Mouse (Mus musculus) layer of hippocampus, postnatal 36 days (tissue): ENCODE measurements around the gene Plekhg3. TPM values are rescaled to one million over a fixed set of nuclear protein-coding genes. Genes with fewer than 3 reads are reported as not detected.

Source experiments
- DNase-seq, 2 experiments: peaks; one replicate each; pipeline ENCODE4 v3.0.0; 2022
- total RNA-seq, 2 experiments: library from RNA; stranded (reverse); gene quantifications; 2 replicates each; pipeline ENCODE4 v1.2.3; 2021

Plekhg3 gene
- total RNA-seq, 2 experiments from 2014 or later: 22.9 to 23.2 TPM

DNA sequence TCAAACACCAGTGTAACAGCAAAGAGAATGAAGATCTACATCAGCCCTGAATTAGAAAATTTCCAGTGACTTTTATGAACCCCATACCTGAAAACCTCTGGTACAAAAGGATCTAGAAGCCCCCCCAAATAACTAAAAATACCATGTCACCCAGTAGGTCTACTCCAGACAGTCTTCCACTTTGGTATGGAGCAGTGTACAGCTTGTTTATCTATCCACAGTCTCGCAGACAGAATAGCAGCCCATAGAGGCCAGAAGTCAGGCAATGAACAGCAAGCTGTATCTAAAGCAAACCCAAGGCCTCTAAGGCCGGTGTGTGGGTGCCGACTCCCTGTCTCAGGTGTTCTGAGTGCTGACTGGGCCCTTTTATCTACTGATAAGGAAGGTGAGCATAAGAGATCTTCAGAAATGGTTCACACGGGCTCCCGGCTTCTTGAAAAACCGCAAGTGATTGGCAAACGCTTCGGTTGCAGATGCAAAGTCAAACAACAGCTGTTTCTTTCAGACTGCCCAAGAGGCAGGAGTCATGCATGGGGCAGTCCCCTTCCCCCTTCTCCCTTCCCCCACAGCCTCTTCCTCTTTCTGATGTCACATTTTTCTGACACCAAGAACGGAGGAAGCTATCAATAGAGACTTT is 3.3 kb upstream of the Plekhg3 start:
- no peak for DNase-seq

DNA sequence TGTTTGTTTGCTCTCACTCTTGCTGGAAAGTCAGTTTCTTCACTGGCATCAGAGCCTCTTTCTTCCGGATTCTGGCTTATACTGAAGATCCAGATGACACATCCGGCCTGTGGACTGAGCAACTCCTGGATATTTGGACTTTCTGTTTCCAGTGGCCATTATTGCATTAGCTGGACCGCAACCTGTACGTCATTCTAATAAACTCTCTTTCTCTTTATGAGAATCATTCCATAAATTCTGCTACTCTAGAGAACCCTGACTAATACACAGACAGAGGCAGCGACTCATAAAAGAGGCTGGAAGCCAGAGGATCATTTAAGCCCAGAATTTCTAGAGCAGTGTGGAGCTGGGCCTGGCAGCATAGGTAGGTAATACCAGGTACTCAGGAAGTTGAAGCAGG is 1.9 kb upstream of the Plekhg3 start:
- DNase-seq: no peak

DNA sequence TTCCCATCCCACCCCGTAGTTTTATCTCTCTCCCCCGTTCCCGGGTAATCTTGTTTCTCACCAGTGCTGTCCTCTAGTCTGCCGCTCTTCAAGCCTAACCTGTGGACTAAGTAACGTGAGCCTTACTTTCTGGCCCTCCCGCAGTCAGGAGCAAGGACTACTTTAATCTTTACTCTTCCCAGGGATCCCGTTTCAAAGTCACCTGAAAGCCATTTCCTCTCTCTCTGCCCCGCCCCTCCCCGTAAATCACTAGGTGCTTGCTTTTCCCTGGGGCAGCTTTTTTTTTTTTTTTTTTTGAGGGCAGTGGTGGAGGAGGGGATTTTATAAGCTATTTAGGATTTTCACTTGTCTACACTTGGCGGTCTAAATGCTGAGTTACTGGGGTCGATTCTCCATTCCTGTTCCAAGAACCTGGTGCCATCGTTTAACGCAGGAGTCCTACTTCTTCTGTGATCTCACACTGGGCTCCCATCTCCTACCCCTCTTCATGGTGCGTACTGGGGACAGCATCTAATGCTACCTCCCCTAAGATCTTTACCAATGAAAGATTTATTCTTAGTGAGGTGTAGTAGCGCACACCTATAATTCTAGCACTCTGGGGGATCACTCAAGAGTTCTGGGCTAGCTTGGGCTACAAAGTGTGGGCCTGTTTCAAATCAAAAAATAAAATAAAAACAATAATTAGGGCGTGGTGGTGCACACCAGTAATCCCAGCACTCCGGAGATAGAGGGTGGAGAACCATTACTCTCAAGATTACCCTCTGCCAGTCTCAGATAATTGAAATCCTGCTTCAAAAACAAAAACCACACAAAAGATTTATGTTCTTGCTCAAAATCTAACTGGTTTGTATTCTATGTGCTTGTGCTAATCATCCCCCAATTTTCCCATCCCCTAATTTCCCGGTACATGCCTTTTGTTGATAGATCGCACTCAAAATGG is 1.6 kb downstream of the Plekhg3 start:
- DNase-seq: no peak

DNA sequence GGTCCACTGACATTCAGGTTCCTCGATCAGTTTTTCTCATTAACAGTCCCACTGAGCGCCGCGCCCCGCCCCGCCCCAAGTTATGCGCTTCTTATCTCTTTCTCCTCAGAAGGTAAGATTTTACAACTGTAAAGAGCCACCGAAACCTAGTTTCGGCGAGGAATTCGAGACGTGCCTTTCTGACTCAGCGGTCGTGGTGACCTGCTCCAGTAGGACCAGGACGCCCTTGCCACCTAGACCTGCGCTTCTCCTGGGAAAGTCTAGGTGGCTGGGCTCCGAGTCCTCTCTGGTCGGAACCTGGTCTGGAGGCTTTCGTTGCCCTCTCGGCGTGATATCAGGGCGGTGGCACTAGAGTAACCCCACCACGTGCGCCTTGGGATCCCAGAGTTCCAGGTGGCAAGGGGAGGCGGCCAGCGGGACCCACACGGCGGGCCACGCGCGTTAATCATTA is 2.3 kb downstream of the Plekhg3 start:
- DNase-seq: no peak

DNA sequence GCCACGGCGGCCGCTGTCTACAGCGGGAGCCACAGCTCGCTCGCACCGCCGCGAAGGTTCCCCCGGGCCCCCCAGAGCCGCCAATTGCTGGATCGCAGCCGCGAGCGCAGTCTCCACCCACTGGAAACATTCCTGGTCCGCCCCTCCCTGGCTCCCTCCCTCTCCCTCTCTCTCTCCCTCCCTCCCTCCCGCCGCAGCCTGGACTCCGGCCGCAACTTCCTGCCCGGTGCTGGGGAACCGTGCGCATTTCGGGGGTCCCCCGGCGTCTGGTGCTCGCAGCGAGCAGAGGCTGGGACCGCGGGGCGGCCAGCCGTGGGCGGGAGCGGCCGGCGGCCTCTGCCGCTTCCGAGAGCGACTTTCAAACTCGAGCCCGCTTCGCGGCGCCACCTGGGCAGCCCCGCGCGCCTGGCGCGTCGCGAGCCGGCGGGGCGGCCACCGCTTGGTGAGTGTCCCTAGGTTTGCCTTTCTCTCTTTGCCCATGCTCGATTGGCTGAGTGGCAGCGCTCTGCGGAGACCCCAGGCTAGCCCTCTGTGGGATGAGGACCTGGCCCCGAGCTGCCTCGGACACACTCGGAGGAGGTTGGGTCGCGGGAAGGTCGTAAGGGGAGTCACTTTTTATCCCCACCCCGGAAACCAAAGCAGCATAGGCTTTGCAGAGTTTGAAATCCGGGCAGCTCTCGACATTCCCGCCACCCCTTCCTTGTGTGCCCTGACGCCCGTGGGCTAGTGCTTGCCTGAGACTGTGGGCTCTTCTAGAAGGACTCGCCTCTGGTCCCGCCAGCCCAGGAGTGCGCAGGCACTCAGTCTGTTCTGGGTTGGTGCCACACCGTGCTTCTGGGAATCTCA is 2.9 kb downstream of the Plekhg3 start:
- peak; percentile 58 for DNase-seq

DNA sequence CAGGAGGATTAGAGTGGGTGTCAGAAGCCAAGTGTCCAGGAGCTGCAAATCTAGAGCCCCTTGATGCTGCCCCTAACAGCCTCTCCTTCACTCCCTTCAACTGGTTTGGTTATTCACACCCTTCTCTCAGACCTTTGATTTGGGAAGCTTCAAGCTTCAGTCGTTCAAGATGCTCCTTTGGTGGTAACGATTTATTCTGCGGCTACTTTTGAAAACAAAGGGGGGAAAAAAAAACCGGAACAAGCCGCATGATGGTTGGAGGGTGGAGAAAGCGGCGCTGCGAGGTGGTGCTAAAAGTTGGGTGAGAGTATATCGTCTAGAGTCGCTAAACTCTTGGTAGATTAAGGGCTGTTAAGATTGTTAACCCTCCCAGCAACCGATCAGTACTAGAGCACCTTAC is 3.5 kb downstream of the Plekhg3 start:
- no peak for DNase-seq

DNA sequence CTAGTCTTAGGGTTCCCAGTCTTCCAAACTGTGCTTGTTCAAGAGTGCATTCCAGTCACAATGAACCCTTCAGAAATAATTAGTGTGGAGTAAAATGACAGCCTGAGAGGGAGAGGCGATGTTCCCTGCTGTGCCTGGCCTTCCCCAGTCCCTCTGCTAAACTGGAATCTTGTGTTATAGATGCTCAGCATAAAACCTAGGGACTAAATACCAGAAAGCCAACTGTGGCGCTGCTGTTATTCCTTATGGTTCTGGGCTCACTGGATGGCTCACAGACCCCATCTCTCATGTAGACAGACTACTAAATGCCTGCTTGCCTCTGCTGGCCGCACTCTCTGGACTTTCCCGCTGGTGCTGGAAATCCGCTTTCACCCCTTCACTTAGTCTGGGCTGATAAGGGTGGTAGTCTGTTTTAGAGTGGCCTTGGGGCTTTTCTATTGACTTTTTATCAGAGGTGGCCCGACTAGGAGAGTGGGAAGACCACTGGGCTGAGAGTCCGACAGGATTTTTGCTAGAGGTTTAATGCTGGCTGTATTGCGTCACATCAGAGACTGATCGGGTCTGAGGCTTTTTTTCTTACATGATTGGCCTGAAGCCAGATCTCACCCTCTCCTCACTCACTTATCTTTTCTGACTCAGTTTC is 4.1 kb downstream of the Plekhg3 start:
- no peak for DNase-seq

DNA sequence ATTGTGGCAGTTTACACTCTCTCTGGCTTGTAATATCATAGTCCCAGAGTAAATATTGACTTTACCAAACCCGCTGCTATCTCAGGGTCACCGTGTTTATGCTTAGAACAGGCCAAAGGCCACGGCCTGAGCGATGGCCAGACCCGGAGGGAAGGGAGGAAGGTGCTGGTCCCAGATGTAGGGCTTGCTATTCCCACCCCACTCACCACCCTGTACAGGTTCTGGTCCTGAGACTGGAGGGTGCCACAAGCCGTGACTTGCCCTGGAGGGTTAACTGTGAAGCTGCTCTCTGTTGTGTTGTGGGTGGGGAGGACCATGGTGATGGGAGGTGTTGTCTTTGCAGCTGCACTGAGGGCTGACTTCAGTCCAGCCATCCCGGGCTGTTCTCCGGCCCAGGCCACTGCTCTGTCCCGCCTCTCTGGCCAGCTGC is 4.8 kb downstream of the Plekhg3 start:
- peak in 1 of 2 experiments; percentile 30 for DNase-seq

DNA sequence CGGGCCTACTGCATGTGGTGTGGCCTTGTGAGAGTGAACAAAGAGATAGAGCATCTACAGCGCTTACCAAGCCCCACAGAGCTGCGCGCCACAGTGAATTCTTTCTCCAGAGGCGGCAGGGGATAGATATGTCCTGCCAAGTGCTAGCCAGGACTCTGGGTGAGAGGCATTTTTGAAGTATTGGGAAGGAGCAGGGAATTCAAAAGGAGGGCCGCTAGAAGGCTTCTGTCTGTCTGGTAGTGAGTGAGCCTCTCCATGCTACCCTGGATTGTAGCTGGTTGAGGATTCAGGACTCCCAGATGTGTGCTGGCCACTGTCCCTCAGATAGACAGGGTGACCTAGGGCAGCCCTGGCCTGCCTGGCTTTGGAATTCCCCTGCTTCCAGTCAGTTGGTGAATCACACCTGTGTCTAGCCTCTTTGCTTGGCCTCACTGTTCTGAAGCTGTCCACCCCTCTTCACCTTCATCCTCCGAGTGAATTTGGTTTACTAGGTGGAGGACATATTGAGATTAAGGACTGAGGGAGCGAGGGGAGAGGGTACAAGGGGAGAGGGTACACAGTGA is 6.0 kb downstream of the Plekhg3 start:
- DNase-seq: no peak

DNA sequence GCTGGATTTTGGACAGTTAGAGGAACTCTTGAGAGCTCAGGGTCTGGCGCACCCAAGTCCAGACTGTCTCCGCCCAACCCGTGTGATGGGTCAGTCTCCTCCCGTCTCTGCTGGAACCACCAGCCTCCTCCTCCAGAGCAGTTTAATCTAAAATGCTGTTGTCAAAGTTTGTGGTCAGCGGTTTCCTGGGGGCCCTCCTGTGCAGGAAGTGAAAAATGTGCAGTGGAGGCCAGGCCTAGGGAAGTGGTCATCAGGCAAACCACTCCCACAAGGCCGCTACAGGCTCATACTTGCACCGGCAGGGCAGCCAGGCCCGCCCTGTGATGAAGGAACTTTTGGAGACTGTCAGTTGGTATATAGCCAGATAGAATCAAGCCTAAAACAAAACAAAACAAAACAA is 6.7 kb downstream of the Plekhg3 start:
- no peak for DNase-seq

DNA sequence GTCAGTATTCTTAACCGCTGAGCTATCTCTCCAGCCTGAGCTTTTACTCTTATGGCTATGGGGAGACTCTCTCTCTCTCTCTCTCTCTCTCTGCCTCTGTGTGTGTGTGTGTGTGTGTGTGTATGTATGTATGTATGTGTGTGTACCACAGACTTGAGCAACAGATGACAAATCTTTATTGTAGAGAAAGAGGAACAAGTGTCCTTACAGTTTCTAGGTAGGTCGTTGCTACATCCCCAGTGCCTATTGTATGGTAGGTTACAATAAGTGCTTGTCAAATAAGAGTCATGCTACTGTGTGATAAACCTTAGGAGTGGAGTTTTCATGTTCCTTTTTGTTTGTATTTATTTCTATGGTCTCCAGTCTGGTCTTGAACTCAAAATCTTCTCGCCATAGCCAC is 9.5 kb downstream of the Plekhg3 start:
- no peak for DNase-seq

DNA sequence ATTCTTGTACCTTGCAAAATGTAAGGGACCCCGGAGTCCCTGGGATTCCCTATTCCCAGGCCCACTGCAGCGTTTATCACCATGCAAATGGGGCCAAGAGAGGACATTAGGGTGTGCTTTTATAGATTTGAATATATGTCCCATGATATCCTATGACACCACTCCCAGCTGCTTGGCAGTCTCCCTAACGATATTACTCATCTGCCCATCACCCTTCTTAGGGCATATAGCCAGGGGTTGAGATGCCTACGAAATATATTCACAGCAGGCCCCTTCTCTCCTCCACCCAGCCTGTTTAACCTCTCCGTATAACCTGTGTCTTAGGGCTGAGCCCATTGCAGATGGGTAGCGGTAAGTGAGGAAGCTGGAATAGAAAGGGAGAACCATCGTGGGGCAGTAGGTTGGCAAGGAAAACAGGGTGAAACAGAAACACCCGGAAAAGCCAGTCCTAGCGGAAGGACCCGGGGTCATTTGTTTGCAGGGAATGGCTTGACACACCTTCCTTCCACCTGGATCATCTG is 10.1 kb downstream of the Plekhg3 start:
- DNase-seq: no peak

DNA sequence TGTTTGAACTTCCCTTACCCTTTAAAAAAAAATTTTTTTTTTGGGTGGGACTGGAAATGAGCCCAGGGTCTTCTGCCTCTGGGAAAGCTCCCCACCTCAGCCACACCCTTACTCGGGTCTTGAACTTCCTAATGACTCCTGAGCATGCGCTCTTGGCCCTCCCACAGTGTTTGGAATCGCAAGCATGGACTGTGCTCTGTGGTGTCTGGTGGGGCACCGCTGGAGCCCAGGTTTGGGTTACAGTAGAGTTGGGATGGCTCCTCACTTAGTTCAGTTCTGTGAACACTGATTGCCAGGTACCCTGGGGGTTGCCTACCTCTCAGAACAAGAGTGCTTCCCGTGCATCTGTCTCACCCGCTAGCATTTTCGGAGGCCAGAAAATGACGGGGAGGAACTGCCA is 10.8 kb downstream of the Plekhg3 start:
- DNase-seq: no peak

DNA sequence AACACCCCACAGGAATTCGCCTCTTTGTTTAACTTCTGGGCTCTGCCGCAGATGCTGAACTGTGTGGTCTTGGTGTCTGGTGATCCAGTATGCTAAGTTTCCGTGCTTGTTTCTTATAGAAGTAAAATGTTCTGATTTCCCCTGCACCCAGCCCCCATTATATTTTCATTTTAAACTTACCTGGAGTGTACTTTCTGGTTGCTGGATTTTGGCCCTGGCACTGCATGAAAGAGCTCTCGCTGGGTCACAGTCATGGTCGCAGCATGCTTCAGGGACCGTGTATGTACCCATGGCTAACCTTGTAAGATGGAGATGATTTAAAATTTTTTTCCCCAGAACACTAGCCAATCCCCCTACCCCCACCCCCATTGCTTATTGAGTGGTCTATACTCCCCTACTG is 11.2 kb downstream of the Plekhg3 start:
- DNase-seq: no peak

DNA sequence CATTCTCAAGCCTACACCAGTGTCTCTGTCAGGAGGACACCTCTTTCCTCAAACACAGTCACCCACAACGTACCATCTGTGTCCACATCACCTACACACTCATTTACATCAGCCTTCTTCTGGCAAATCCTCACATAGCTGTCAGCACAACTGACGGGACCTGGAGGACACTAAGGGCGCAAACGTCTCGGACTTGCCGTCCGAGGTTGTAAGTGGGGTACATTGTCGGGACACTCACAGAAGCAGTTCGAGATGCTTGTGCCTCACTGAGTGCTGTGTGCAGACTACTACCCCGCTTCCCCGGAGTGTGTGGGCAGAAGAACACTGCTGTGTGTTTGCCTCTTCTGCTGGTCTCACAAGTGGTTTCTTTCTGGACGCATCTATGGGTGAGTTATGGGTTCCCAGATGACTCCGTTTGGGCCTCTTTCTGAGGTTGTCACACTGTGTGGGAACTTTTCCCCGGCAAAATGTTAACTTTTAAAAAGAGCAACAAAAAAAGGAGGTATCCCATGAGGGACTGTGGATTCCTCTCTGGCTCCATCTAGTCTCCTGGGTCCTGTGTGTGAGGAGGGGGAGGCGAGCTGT is 15.2 kb downstream of the Plekhg3 start:
- peak in 1 of 2 experiments; percentile 25 for DNase-seq

DNA sequence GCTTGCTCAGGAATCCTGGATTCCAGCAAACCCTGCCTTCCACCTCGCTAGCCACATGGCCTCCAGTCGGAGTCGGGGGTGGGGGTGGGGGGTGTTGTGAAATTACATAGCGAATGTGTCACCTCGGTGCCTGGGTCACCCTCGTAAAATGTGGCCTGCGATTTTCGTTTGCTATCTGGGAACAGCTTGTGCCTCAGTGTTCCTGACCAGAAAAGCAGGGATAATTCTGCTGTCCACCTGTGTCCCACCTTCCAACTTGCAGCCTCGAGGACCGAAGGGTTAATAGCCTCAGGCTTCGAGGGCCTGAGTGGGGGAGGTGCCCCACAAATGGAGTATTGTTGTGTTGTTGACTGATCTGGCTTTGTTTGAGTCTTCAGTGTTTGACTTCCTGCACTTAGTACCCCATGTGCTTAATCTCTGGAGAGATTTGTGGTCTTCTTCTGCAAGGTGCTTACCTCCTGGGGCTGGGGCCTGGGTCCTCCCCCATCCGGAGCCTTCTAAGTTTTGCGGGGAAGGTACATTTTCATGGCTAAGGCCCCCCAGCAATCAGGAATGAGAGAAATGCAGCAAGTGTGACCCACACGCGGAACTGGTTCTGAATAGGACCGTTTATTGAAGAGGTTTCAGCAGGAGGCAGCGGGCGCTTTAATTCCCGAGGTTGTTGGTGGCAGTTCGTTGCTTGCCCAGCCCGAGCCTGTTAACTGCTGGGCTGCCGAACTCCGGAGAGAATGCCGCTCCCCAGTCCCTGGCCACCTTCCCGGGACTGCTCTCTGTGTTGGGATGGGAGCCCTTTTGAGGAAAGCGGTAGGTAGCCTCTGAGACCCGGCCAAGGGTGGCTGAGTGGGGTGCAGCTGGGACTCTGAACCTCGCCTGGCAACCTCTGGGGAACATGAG is 15.9 kb downstream of the Plekhg3 start:
- peak; percentile 41 to 43 for DNase-seq

DNA sequence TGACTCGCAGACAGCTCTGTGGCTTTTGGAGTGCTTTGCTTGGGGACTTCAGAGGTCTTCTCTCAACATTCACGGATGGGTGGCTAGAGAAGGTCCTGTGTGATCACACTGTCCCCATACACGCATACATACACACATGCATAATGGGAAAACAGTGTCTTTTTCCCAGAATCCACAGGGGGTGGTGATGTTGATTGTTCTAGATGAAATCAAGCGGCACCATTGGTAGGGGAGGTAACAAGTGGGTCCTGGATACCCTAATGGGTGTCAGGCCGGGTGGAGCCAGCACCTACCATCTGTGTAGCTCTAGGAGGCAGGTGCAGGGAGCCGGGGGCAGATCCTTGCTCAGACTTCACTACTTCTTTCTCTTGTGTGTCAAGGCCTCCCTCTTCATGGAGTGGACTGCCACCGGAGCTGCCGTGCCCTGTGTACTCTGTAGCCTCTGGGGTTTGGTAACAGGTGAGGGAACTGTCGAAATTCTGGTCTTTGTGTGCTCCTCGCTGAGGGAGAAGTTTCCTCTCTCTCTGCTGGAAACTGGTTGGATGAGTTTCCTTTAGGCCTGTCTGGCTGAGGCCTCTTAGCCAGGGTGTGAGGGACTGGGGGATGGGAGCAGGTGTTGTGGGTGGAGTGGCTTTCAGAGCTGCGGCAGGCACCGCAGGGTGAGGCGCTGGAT is 16.9 kb downstream of the Plekhg3 start:
- DNase-seq: no peak

DNA sequence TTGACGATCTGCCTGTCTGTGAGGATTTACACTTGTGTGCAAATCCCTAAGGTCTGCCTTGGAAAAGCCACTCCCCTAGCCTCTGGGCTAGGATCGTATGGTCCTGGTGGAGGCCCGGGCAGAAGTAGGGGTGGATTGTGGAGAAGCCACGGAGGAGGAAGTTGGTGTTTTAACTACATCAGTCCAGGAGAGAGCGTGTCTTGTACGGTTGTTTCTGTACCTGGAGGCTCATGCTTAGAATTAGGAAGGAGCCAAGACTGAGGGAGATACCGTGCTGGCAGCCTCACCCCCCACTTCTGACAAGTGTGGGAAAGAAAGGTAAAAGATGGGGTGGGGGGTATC is 17.4 kb downstream of the Plekhg3 start:
- DNase-seq: no peak

DNA sequence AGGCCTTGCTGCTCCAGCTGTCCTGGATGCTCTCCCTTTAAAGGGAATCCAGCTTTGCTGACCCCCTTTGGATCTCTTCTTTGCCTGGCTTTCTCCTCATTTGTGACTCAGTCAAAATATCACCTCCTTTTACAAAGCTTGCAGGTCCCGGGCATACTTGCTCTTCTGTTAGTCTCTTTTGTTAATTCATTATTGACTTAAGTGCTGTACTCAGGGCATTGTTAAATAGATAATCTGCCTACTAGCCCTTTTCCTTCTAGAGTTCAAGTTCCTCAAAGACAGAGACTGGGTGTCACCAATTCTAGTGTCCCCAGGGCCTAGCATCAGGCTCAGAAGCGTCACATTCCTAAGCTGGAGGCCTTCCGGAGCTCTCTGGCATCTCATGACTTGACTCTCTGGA is 18.5 kb downstream of the Plekhg3 start:
- DNase-seq: no peak

DNA sequence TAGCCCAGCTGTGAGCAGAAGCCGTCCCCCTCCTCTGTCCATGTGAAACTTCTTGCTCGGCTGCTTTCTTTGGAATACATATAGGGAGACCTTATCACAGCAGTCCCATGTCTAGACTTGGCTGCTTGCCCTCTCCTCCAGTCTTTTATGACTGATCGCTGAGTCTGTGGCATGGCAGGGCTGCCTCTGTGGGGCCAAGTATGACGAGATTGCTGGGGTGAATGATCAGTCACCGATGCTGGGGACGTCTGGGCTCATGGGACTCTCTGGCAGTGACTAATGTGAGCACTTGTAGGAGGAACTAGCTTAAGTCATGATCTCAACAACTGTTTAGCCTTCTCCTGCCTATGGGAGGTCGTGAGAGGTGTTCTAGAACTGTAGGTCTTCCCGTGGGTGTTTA is 21.6 kb downstream of the Plekhg3 start:
- no peak for DNase-seq
